Mouse (Mus musculus) embryonic facial prominence, embryonic 15.5 days (tissue): ENCODE measurements around the gene Egfl7. TPM values are rescaled to one million over a fixed set of nuclear protein-coding genes. Genes with fewer than 3 reads are reported as not detected.

Experiments
- ATAC-seq: fragments of 200-750 bp; cut with Nextera tagmentation; 2 replicates; pipeline ENCODE4 v1.8.0; 2017; ENCODE audit warnings: low read depth, moderate TSS enrichment; ENCODE audit not compliant: insufficient number of reproducible peaks, low FRiP score, low TSS enrichment
- H3K27ac ChIP-seq: fragments of 300-500 bp; sonication (generic); replicated peaks from 2 replicates; pipeline ENCODE4 v1.5.1; 2015; ENCODE audit warnings: mild to moderate bottlenecking, inconsistent platforms
- H3K27me3 ChIP-seq: fragments of 300-500 bp; sonication (generic); 2 replicates; pipeline ENCODE4 v1.6.1; 2015; ENCODE audit warnings: inconsistent platforms
- H3K36me3 ChIP-seq: fragments of 300-500 bp; sonication (generic); 2 replicates; pipeline ENCODE4 v1.6.1; 2015; ENCODE audit warnings: mild to moderate bottlenecking, inconsistent platforms
- H3K4me1 ChIP-seq: fragments of 300-500 bp; sonication (generic); 2 replicates; pipeline ENCODE4 v1.6.1; 2015; ENCODE audit warnings: inconsistent platforms
- H3K4me2 ChIP-seq: fragments of 300-500 bp; sonication (generic); replicated peaks from 2 replicates; pipeline ENCODE4 v1.6.1; 2015; ENCODE audit warnings: mild to moderate bottlenecking, inconsistent platforms
- H3K4me3 ChIP-seq: fragments of 300-500 bp; sonication (generic); replicated peaks from 2 replicates; pipeline ENCODE4 v1.5.1; 2015; ENCODE audit warnings: mild to moderate bottlenecking, inconsistent platforms
- H3K9ac ChIP-seq: fragments of 300-500 bp; sonication (generic); 2 replicates; pipeline ENCODE4 v1.6.1; 2015; ENCODE audit warnings: inconsistent platforms
- H3K9me3 ChIP-seq: fragments of 300-500 bp; sonication (generic); replicated peaks from 2 replicates; pipeline ENCODE4 v1.6.1; 2016; ENCODE audit warnings: inconsistent platforms
- WGBS: fragments of 180-500 bp; shearing (Covaris S2); methylation state at CpG from one replicate; pipeline ENCODE4 v1.1.7; 2015; 5-methylcytosine and 5-hydroxymethylcytosine counted together
- polyA plus RNA-seq: library from polyadenylated mRNA; unstranded; fragments of >200 nt; fragmentation: Nextera tagmentation; extraction: Ambion mirVana; gene quantifications from 2 replicates; pipeline ENCODE4 v1.2.1, GENCODE M21; 2015

Gene Egfl7
- polyA plus RNA-seq, 1 experiment from 2014 or later: 111 TPM

- Histone ChIP-seq H3K27me3 (no peaks in the 10 kb centered on the region), H3K9me3 (no peaks in the 10 kb centered on the region), H3K36me3 (no peaks in the 10 kb centered on the region), H3K4me3 (no peak overlapping the region), H3K4me2 (no peak overlapping the region), H3K4me1 (0 out of 2 replicates have a peak, but pooled peaks cover 5% of the 10 kb centered on the region), H3K9ac (no peak overlapping the region), H3K27ac (no peak overlapping the region)
- 15% methylated on average over 4 of the region's 4 CpGs for WGBS
- ATAC-seq: no peak
Observed at GRCm38 (mm10) chr2:26566221-26566620, 13.6 kb upstream of the Egfl7 start.

GRCm38 (mm10) chr2:26570034-26570433 is 9.8 kb upstream of the Egfl7 start:
- Histone ChIP-seq H3K4me1 (peaks cover 13% of the 10 kb centered on the region; the same call in 1 of the 2 replicates), H3K9me3 (no peaks in the 10 kb centered on the region), H3K4me3 (no peak overlapping the region), H3K9ac (no peak overlapping the region), H3K36me3 (no peaks in the 10 kb centered on the region), H3K27ac (no peak overlapping the region), H3K27me3 (no peaks in the 10 kb centered on the region), H3K4me2 (no peak overlapping the region)
- WGBS: 6% methylated on average over 3 of the region's 3 CpGs
- ATAC-seq: no peak

GRCm38 (mm10) chr2:26571400-26571799 is 8.4 kb upstream of the Egfl7 start:
- no peaks in the 10 kb centered on the region for H3K36me3 ChIP-seq
- H3K27me3 ChIP-seq: no peaks in the 10 kb centered on the region
- H3K9ac ChIP-seq: no peak overlapping the region
- H3K4me3 ChIP-seq: no peak overlapping the region
- H3K4me2 ChIP-seq: no peak overlapping the region
- peak overlapping the region; percentile 41; the same call in 1 of the 2 replicates for H3K27ac ChIP-seq
- H3K4me1 ChIP-seq: peaks cover 13% of the 10 kb centered on the region; the same call in 1 of the 2 replicates
- ATAC-seq: no peak
- 76% methylated on average over 9 of the region's 9 CpGs for WGBS
- H3K9me3 ChIP-seq: no peaks in the 10 kb centered on the region

- Histone ChIP-seq H3K27me3 (no peaks in the 10 kb centered on the region), H3K4me3 (no peak overlapping the region), H3K27ac (peak overlapping the region; percentile 41; the same call in 1 of the 2 replicates), H3K36me3 (no peaks in the 10 kb centered on the region), H3K4me1 (peaks cover 13% of the 10 kb centered on the region; the same call in 1 of the 2 replicates), H3K9ac (no peak overlapping the region), H3K9me3 (no peaks in the 10 kb centered on the region), H3K4me2 (no peak overlapping the region)
- 75% methylated on average over 5 of the region's 5 CpGs for WGBS
- ATAC-seq: no peak
Observed at GRCm38 (mm10) chr2:26571826-26572225, 8.0 kb upstream of the Egfl7 start.

- WGBS: 63% methylated on average over 12 of the region's 12 CpGs
- no peak overlapping the region for H3K4me3 ChIP-seq
- H3K27ac ChIP-seq: peak overlapping the region; percentile 56
- H3K4me1 ChIP-seq: peaks cover 16% of the 10 kb centered on the region; the same call in 1 of the 2 replicates
- H3K9ac ChIP-seq: no peak overlapping the region
- no peak overlapping the region for H3K4me2 ChIP-seq
- H3K27me3 ChIP-seq: no peaks in the 10 kb centered on the region
- H3K9me3 ChIP-seq: no peaks in the 10 kb centered on the region
- ATAC-seq: peak; percentile 30; the same call in 1 of the 2 replicates
- no peaks in the 10 kb centered on the region for H3K36me3 ChIP-seq
Observed at GRCm38 (mm10) chr2:26573396-26573795, 6.4 kb upstream of the Egfl7 start.

GRCm38 (mm10) chr2:26573807-26574206 is 6.0 kb upstream of the Egfl7 start:
- Histone ChIP-seq H3K4me1 (peaks cover 18% of the 10 kb centered on the region; the same call in 1 of the 2 replicates), H3K4me2 (no peak overlapping the region), H3K9ac (no peak overlapping the region), H3K27ac (peak overlapping the region; percentile 56), H3K4me3 (no peak overlapping the region), H3K36me3 (no peaks in the 10 kb centered on the region), H3K9me3 (no peaks in the 10 kb centered on the region), H3K27me3 (no peaks in the 10 kb centered on the region)
- no peak for ATAC-seq
- WGBS: 18% methylated on average over 5 of the region's 5 CpGs

- Histone ChIP-seq H3K9ac (no peak overlapping the region), H3K4me3 (no peak overlapping the region), H3K27ac (no peak overlapping the region), H3K9me3 (no peaks in the 10 kb centered on the region), H3K27me3 (no peaks in the 10 kb centered on the region), H3K4me1 (peaks cover 20% of the 10 kb centered on the region; the same call in 1 of the 2 replicates), H3K36me3 (no peaks in the 10 kb centered on the region), H3K4me2 (no peak overlapping the region)
- WGBS: 64% methylated on average over 5 of the region's 5 CpGs
- no peak for ATAC-seq
Observed at GRCm38 (mm10) chr2:26574862-26575261, 5.0 kb upstream of the Egfl7 start.

GRCm38 (mm10) chr2:26575378-26575777 is 4.4 kb upstream of the Egfl7 start:
- 95% methylated on average over 1 of the region's 1 CpGs for WGBS
- Histone ChIP-seq H3K9me3 (no peaks in the 10 kb centered on the region), H3K27ac (no peak overlapping the region), H3K4me2 (no peak overlapping the region), H3K36me3 (no peaks in the 10 kb centered on the region), H3K4me3 (no peak overlapping the region), H3K4me1 (peaks cover 19% of the 10 kb centered on the region; the same call in 1 of the 2 replicates), H3K27me3 (no peaks in the 10 kb centered on the region), H3K9ac (no peak overlapping the region)
- ATAC-seq: no peak

GRCm38 (mm10) chr2:26575865-26576264 is 3.9 kb upstream of the Egfl7 start:
- Histone ChIP-seq H3K4me2 (no peak overlapping the region), H3K4me3 (no peak overlapping the region), H3K27me3 (no peaks in the 10 kb centered on the region), H3K9ac (no peak overlapping the region), H3K36me3 (no peaks in the 10 kb centered on the region), H3K4me1 (peaks cover 19% of the 10 kb centered on the region; the same call in 1 of the 2 replicates), H3K27ac (no peak overlapping the region), H3K9me3 (no peaks in the 10 kb centered on the region)
- WGBS: 63% methylated on average over 4 of the region's 4 CpGs
- no peak; the same call in 1 of the 2 replicates for ATAC-seq

GRCm38 (mm10) chr2:26576462-26576861 is 3.4 kb upstream of the Egfl7 start:
- H3K27me3 ChIP-seq: no peaks in the 10 kb centered on the region
- H3K36me3 ChIP-seq: no peaks in the 10 kb centered on the region
- no peak overlapping the region for H3K27ac ChIP-seq
- H3K4me2 ChIP-seq: no peak overlapping the region
- no peak overlapping the region for H3K9ac ChIP-seq
- no peak overlapping the region for H3K4me3 ChIP-seq
- no peaks in the 10 kb centered on the region for H3K9me3 ChIP-seq
- no peak for ATAC-seq
- peaks cover 19% of the 10 kb centered on the region; the same call in 1 of the 2 replicates for H3K4me1 ChIP-seq
- WGBS: 62% methylated on average over 4 of the region's 4 CpGs

- H3K27me3 ChIP-seq: no peaks in the 10 kb centered on the region
- no peaks in the 10 kb centered on the region for H3K9me3 ChIP-seq
- H3K4me2 ChIP-seq: no peak overlapping the region
- no peak overlapping the region for H3K9ac ChIP-seq
- ATAC-seq: no peak
- no peaks in the 10 kb centered on the region for H3K36me3 ChIP-seq
- peak overlapping the region; percentile 66 for H3K27ac ChIP-seq
- no peak overlapping the region for H3K4me3 ChIP-seq
- WGBS: 31% methylated on average over 6 of the region's 6 CpGs
- H3K4me1 ChIP-seq: peaks cover 24% of the 10 kb centered on the region; the same call in 1 of the 2 replicates
Observed at GRCm38 (mm10) chr2:26578369-26578768, 1.4 kb upstream of the Egfl7 start.

GRCm38 (mm10) chr2:26580751-26581150 is 937 bp downstream of the Egfl7 start:
- H3K4me1 ChIP-seq: peaks cover 13% of the 10 kb centered on the region; the same call in 1 of the 2 replicates
- no peaks in the 10 kb centered on the region for H3K27me3 ChIP-seq
- no peak overlapping the region for H3K9ac ChIP-seq
- 86% methylated on average over 5 of the region's 5 CpGs for WGBS
- H3K27ac ChIP-seq: 0 out of 2 replicates have a peak overlapping the region, but pooled peaks have one; percentile 17
- H3K4me3 ChIP-seq: no peak overlapping the region
- H3K36me3 ChIP-seq: no peaks in the 10 kb centered on the region
- H3K9me3 ChIP-seq: no peaks in the 10 kb centered on the region
- ATAC-seq: no peak
- H3K4me2 ChIP-seq: no peak overlapping the region
